ENCODE assay signal across 9 mouse cellular contexts in genomic region chr8:92846684-92847083, GRCm38 (mm10). TPM values are rescaled to one million over a fixed set of nuclear protein-coding genes. Genes with fewer than 3 reads are reported as not detected.
DNase-seq lines count a peak whose midpoint lies in the region; ATAC-seq lines count a peak whose summit lies in the region.
"Had no signal": no experiment of that assay in that cellular context is flagged by ENCODE, and none has a peak within 500 bp of the region (broad histone marks: within the 10 kb centered on the region; RNA-seq: fewer than 3 reads in every experiment).

No protein-coding gene starts in this region.

- H3K36me3 ChIP-seq in embryonic facial prominence, embryonic 12.5 days, result peaks cover 85% of the 10 kb centered on the region
- H3K36me3 ChIP-seq in midbrain, embryonic 13.5 days, result no peaks in the 10 kb centered on the region

- no peaks in the 10 kb centered on the region for H3K27me3 ChIP-seq in embryonic facial prominence, embryonic 12.5 days
- no peaks in the 10 kb centered on the region for H3K27me3 ChIP-seq in midbrain, embryonic 13.5 days

- H3K4me3 ChIP-seq in embryonic facial prominence, embryonic 12.5 days, result no peak overlapping the region
- no peak overlapping the region for H3K4me3 ChIP-seq in midbrain, embryonic 13.5 days (replicated peaks)

- 33% methylated on average over 3 of the region's 3 CpGs for whole genome bisulfite sequencing in embryonic facial prominence, embryonic 12.5 days
- WGBS in midbrain, embryonic 13.5 days, result 30% methylated on average over 3 of the region's 3 CpGs

- no peak overlapping the region for H3K9ac ChIP-seq in embryonic facial prominence, embryonic 12.5 days
- H3K9ac ChIP-seq in midbrain, embryonic 13.5 days (replicated peaks), result no peak overlapping the region

- peak; percentile 59 to 69 for DNase-seq in kidney, postnatal 4 days
- no peak for DNase-seq in kidney, adult 9 months
- DNase-seq in gastrocnemius, postnatal 10 days, result no peak
- no peak for DNase-seq in adrenal gland, postnatal 10 days
- DNase-seq in gastrocnemius, adult 18-20 months (ENCODE audit: low spot score), result no peak

- no peak for ATAC-seq in embryonic facial prominence, embryonic 12.5 days (ENCODE audit: insufficient number of reproducible peaks, insufficient read depth, low FRiP score, low TSS enrichment)
- ATAC-seq in hematopoietic stem cell, adult 5-6 weeks (replicated peaks in 1 of 2; ENCODE audit: insufficient read depth in 1 of 2, low FRiP score in 2 of 2, low TSS enrichment in 1 of 2, low read depth in 1 of 2, poor library complexity in 2 of 2, severe bottlenecking in 2 of 2), result peak; percentile 74 to 77
- peak; percentile 59 for ATAC-seq in midbrain, embryonic 13.5 days

- no peak overlapping the region for H3K4me2 ChIP-seq in embryonic facial prominence, embryonic 12.5 days (replicated peaks)
- no peak overlapping the region for H3K4me2 ChIP-seq in midbrain, embryonic 13.5 days (replicated peaks)

- H3K9me3 ChIP-seq in embryonic facial prominence, embryonic 12.5 days, result no peaks in the 10 kb centered on the region
- H3K9me3 ChIP-seq in midbrain, embryonic 13.5 days, result no peaks in the 10 kb centered on the region

- peak overlapping the region; percentile 67 for H3K27ac ChIP-seq in embryonic facial prominence, embryonic 12.5 days
- H3K27ac ChIP-seq in midbrain, embryonic 13.5 days, result peak overlapping the region; percentile 48; the same call in 1 of the 2 replicates

- H3K4me1 ChIP-seq in embryonic facial prominence, embryonic 12.5 days, result peaks cover 25% of the 10 kb centered on the region
- H3K4me1 ChIP-seq in midbrain, embryonic 13.5 days (replicated peaks), result peaks cover 24% of the 10 kb centered on the region

RNA-seq across cellular contexts. Expression of gene Lpcat2, which starts 8.5 kb away (rescaled TPM):
- polyA plus RNA-seq in embryonic facial prominence, embryonic 12.5 days (2016; fragmentation: Nextera tagmentation; extraction: Ambion mirVana), result 7.2 and 8.4 TPM in 2 replicates
- 13.5 and 22.5 TPM in 2 replicates for total RNA-seq in hematopoietic stem cell, adult 5-6 weeks (2017)
- polyA plus RNA-seq in midbrain, embryonic 13.5 days (2015; fragmentation: Nextera tagmentation; extraction: Ambion mirVana), result 3.8 and 5.4 TPM in 2 replicates
- 1 to 10 TPM; 1.4 to 2.0 TPM for total RNA-seq in gastrocnemius, postnatal 10 days (2021)
- 1 to 10 TPM; 2.5 to 2.6 TPM for total RNA-seq in adrenal gland, postnatal 10 days (2021)
- total RNA-seq in gastrocnemius, adult 18-20 months (2021), result under 1 TPM; 0.18 to 0.36 TPM

RNA-seq across cellular contexts. Expression of gene Mmp2, which starts 19.6 kb away (rescaled TPM):
- polyA plus RNA-seq in embryonic facial prominence, embryonic 12.5 days (2016; fragmentation: Nextera tagmentation; extraction: Ambion mirVana), result 203 and 209 TPM in 2 replicates
- total RNA-seq in hematopoietic stem cell, adult 5-6 weeks (2017), result 4.6 and 15.1 TPM in 2 replicates
- 17.1 and 18.1 TPM in 2 replicates for polyA plus RNA-seq in midbrain, embryonic 13.5 days (2015; fragmentation: Nextera tagmentation; extraction: Ambion mirVana)
- 100 to 1,000 TPM; 202 to 254 TPM for total RNA-seq in gastrocnemius, postnatal 10 days (2021)
- 10 to 100 TPM; 88.3 to 93.5 TPM for total RNA-seq in adrenal gland, postnatal 10 days (2021)
- total RNA-seq in gastrocnemius, adult 18-20 months (2021), result 10 to 100 TPM; 42.3 to 50.3 TPM

RNA-seq across cellular contexts. Expression of gene Capns2, which starts 54.5 kb away (rescaled TPM):
- 0.38 and 0.53 TPM in 2 replicates for polyA plus RNA-seq in embryonic facial prominence, embryonic 12.5 days (2016; fragmentation: Nextera tagmentation; extraction: Ambion mirVana)
- not detected in 2 replicates for total RNA-seq in hematopoietic stem cell, adult 5-6 weeks (2017)
- polyA plus RNA-seq in midbrain, embryonic 13.5 days (2015; fragmentation: Nextera tagmentation; extraction: Ambion mirVana), result 0.22 and 0.34 TPM in 2 replicates
- total RNA-seq in gastrocnemius, postnatal 10 days (2021), result under 1 TPM in 1 of 2 experiments, not detected in 1; 0.45 TPM
- total RNA-seq in adrenal gland, postnatal 10 days (2021), result under 1 TPM in 1 of 2 experiments, not detected in 1; 0.39 TPM
- total RNA-seq in gastrocnemius, adult 18-20 months (2021), result not detected
- total RNA-seq: heart, adult 18-20 months had no signal

Comparison
In these comparisons a context has a peak if more than half of its experiments do, and no peak if none do; other contexts are left out.
1. DNase-seq: peak in kidney, postnatal 4 days (2 of 2); none in kidney, adult 9 months (single experiment), gastrocnemius, postnatal 10 days (single experiment), adrenal gland, postnatal 10 days (single experiment) and gastrocnemius, adult 18-20 months (single experiment).